Mouse (Mus musculus) limb, embryonic 13.5 days (tissue): ENCODE measurements around the gene Tcte2. TPM values are rescaled to one million over a fixed set of nuclear protein-coding genes. Genes with fewer than 3 reads are reported as not detected.

ENCODE experiments used
- ATAC-seq: fragments of 200-750 bp; cut with Nextera tagmentation; 2 replicates; pipeline ENCODE4 v1.8.0; 2017; ENCODE audit warnings: low read depth, moderate number of reproducible peaks, moderate TSS enrichment; ENCODE audit not compliant: low FRiP score
- H3K27ac ChIP-seq: fragments of 300-500 bp; sonication (generic); 2 replicates; pipeline ENCODE4 v1.5.1; 2015; ENCODE audit warnings: inconsistent platforms, mild to moderate bottlenecking, moderate library complexity
- H3K27me3 ChIP-seq: fragments of 300-500 bp; sonication (generic); 2 replicates; pipeline ENCODE4 v1.6.1; 2015; ENCODE audit warnings: mild to moderate bottlenecking, inconsistent platforms
- H3K36me3 ChIP-seq: fragments of 300-500 bp; sonication (generic); 2 replicates; pipeline ENCODE4 v1.6.1; 2015; ENCODE audit warnings: inconsistent platforms, mild to moderate bottlenecking, moderate library complexity
- H3K4me1 ChIP-seq: fragments of 300-500 bp; sonication (generic); 2 replicates; pipeline ENCODE4 v1.6.1; 2015; ENCODE audit warnings: inconsistent platforms
- H3K4me2 ChIP-seq: fragments of 300-500 bp; sonication (generic); replicated peaks from 2 replicates; pipeline ENCODE4 v1.6.1; 2015; ENCODE audit warnings: inconsistent platforms, mild to moderate bottlenecking, moderate library complexity
- H3K4me3 ChIP-seq: fragments of 300-500 bp; sonication (generic); 2 replicates; pipeline ENCODE4 v1.5.1; 2015; ENCODE audit warnings: moderate library complexity, mild to moderate bottlenecking, inconsistent platforms
- H3K9ac ChIP-seq: fragments of 300-500 bp; sonication (generic); 2 replicates; pipeline ENCODE4 v1.6.1; 2015; ENCODE audit warnings: mild to moderate bottlenecking, inconsistent platforms
- H3K9me3 ChIP-seq: fragments of 300-500 bp; sonication (generic); 2 replicates; pipeline ENCODE4 v1.6.1; 2016; ENCODE audit warnings: inconsistent platforms
- WGBS: fragments of 180-500 bp; shearing (Covaris S2); methylation state at CpG from one replicate; pipeline ENCODE4 v1.1.7; 2015; 5-methylcytosine and 5-hydroxymethylcytosine counted together
- polyA plus RNA-seq: library from polyadenylated mRNA; unstranded; fragments of >200 nt; fragmentation: Nextera tagmentation; extraction: Ambion mirVana; gene quantifications from 2 replicates; pipeline ENCODE4 v1.2.1, GENCODE M21; 2015

The Tcte2 gene
- polyA plus RNA-seq, 1 experiment from 2014 or later, result 5.4 TPM

GRCm38 (mm10) chr17:13695211-13695610 lies 66.4 kb downstream of the Tcte2 start:
- 94% methylated on average over 2 of the region's 2 CpGs for WGBS
- peaks cover 11% of the 10 kb centered on the region for H3K4me1 ChIP-seq

DNA sequence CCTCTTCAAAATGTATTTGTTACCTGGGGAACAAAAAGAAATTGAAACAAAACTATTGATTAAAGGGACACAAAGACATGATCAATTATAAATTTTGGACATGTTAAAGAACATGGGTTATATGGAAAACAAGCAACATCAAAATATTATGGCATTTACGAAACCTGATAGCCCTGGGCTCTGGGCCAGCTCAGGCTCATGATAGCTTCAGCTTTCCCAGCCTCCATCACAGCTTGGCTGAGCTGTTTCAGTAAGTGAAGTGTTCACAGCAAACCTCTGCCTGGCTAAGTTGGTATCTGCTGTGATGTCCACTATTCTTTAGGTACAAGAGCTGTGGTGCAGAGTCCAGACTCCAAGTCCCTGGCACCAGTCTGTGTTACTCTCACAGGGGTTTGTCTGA lies 67.4 kb downstream of the Tcte2 start:
- 0 out of 2 replicates have a peak, but pooled peaks cover 3% of the 10 kb centered on the region for H3K4me1 ChIP-seq
- H3K9ac ChIP-seq, result no peak overlapping the region
- no peaks in the 10 kb centered on the region for H3K9me3 ChIP-seq
- 87% methylated on average over 1 of the region's 1 CpGs for WGBS
- H3K36me3 ChIP-seq, result no peaks in the 10 kb centered on the region
- no peak for ATAC-seq
- H3K27me3 ChIP-seq, result no peaks in the 10 kb centered on the region
- no peak overlapping the region for H3K27ac ChIP-seq
- H3K4me2 ChIP-seq, result no peak overlapping the region
- no peak overlapping the region for H3K4me3 ChIP-seq

More at GRCm38 (mm10) chr17:13695211-13695610, 66.4 kb downstream of the Tcte2 start:
- Histone ChIP-seq H3K27me3 (no peaks in the 10 kb centered on the region), H3K27ac (no peak overlapping the region), H3K4me3 (no peak overlapping the region), H3K4me2 (no peak overlapping the region), H3K36me3 (no peaks in the 10 kb centered on the region), H3K9ac (no peak overlapping the region), H3K9me3 (no peaks in the 10 kb centered on the region)
- ATAC-seq, result no peak

- Histone ChIP-seq H3K4me1 (peaks cover 19% of the 10 kb centered on the region), H3K4me2 (no peak overlapping the region), H3K27ac (no peak overlapping the region), H3K9ac (no peak overlapping the region), H3K4me3 (no peak overlapping the region), H3K9me3 (no peaks in the 10 kb centered on the region), H3K27me3 (no peaks in the 10 kb centered on the region), H3K36me3 (no peaks in the 10 kb centered on the region)
- WGBS, result 67% methylated on average over 1 of the region's 1 CpGs
- ATAC-seq, result no peak
Observed at GRCm38 (mm10) chr17:13687656-13688055, 74.0 kb downstream of the Tcte2 start.

- WGBS, result 62% methylated on average over 4 of the region's 4 CpGs
- no peak for ATAC-seq
Observed at GRCm38 (mm10) chr17:13687086-13687485, 74.5 kb downstream of the Tcte2 start.

DNA sequence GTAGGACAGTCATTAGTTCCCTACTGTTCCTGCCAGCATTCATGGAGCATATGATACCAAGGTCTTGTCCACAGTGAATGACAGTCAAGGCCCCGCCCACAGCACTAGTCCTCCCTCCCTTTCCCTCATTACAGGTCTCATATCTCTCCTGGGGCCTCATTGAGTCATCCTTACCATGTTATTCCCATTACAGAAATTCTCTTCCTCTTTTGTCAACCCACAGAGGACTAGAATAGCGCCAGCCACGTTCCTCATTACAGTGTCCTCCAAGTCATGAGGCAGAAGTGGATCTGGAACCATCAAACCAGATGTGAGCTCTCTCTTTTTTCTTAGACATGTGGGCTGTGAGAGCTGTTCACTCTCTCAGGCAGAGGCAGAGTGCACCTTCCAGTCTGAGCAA lies 76.0 kb downstream of the Tcte2 start:
- WGBS, result 79% methylated on average over 3 of the region's 3 CpGs
- Histone ChIP-seq H3K4me2 (no peak overlapping the region), H3K27ac (no peak overlapping the region), H3K27me3 (no peaks in the 10 kb centered on the region), H3K36me3 (no peaks in the 10 kb centered on the region), H3K9ac (no peak overlapping the region), H3K4me1 (peaks cover 24% of the 10 kb centered on the region), H3K9me3 (no peaks in the 10 kb centered on the region), H3K4me3 (no peak overlapping the region)
- no peak for ATAC-seq

More at GRCm38 (mm10) chr17:13687086-13687485, 74.5 kb downstream of the Tcte2 start:
- Histone ChIP-seq H3K4me2 (no peak overlapping the region), H3K27me3 (no peaks in the 10 kb centered on the region), H3K36me3 (no peaks in the 10 kb centered on the region), H3K4me1 (peaks cover 24% of the 10 kb centered on the region), H3K4me3 (no peak overlapping the region), H3K9ac (no peak overlapping the region), H3K9me3 (no peaks in the 10 kb centered on the region), H3K27ac (no peak overlapping the region)

DNA sequence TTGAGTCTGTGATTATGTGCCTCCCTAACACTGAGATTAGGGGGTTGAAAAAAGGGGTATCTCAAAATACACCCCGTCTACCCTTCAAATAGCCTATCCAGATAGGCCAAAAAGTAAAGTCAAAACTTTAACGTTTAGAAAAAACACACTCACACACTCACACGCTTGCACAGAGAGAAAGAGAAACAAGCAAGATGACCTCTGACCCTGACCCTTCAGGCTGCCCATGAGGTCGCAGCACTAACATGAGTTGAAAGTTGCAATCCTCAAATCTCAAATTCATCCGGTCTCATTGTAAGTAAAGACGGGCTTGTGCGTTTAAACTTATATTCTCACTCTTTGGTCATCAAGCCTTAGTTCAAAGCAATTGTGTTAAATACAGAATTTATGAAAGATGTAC lies 77.4 kb downstream of the Tcte2 start:
- WGBS, result 70% methylated on average over 7 of the region's 7 CpGs
- ATAC-seq, result no peak
- no peak overlapping the region for H3K9ac ChIP-seq
- H3K36me3 ChIP-seq, result no peaks in the 10 kb centered on the region
- peaks cover 24% of the 10 kb centered on the region for H3K4me1 ChIP-seq
- no peak overlapping the region; the same call in 1 of the 2 replicates for H3K4me2 ChIP-seq
- no peaks in the 10 kb centered on the region for H3K27me3 ChIP-seq
- H3K4me3 ChIP-seq, result no peak overlapping the region
- no peaks in the 10 kb centered on the region for H3K9me3 ChIP-seq
- H3K27ac ChIP-seq, result no peak overlapping the region

DNA sequence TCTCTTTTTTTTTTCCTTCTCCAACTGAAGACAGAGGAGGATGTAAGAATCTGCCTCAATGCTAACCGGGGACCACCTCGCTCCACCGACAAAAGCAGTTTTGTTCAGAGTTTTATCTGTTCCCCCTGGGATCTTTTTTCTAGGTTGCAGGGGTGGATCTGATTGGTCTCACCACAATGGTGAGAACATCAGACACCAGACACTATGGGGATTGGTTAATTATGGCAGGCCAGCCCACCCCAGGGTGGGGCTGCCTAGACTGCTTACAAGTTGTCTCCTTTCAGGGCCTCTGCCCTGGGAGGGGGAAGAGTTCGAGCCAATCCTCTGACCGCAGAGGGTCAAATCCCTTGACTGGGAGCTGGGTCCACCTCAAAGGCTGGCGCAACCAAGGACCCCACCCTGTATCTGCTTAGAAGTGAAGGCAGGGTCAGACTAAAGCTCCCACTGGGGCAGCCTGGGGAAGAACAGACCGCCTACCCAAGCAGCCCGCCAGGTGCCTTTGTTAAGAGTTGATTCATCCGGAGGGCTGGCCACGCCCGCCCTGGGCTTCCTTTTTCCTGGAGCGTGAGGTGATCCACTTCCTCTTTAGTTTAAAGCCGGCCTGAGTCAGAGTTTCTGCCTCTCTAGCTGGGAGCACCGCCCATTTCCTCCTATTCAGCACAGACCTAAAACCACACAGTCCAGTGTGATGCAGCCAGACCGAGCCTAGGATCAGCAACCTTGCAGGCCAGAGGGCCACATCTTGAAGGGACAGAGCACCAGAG lies 78.0 kb downstream of the Tcte2 start:
- 26% methylated on average over 15 of the region's 15 CpGs for WGBS
- Histone ChIP-seq H3K36me3 (no peaks in the 10 kb centered on the region), H3K4me2 (peak overlapping the region; percentile 44), H3K9me3 (no peaks in the 10 kb centered on the region), H3K27me3 (no peaks in the 10 kb centered on the region), H3K4me3 (no peak overlapping the region), H3K9ac (no peak overlapping the region), H3K4me1 (peaks cover 24% of the 10 kb centered on the region), H3K27ac (no peak overlapping the region; the same call in 1 of the 2 replicates)
- ATAC-seq, result 0 out of 2 replicates have a peak, but pooled peaks have one; percentile 57

DNA sequence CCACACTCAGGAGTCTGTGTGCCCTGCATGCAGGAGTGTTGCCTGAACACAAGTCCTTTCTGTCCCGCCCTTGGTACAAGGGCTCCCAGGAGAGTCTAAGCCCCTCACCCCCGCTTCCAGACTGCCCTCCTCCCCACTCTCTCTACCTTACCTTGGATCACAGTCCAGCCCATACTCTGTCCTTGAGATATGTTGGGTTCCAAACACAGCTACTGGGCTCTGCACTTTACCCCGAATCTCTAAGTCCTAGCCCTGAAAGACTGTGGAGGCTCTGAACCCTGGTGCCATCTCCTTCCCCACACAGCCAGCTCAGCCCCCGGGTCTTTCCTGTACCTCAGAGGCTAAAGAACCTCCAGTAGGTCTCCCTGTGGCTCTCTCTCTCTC lies 78.6 kb downstream of the Tcte2 start:
- no peaks in the 10 kb centered on the region for H3K9me3 ChIP-seq
- H3K4me2 ChIP-seq, result peak overlapping the region; percentile 30
- H3K27ac ChIP-seq, result peak overlapping the region; percentile 55; the same call in 1 of the 2 replicates
- H3K4me3 ChIP-seq, result no peak overlapping the region; the same call in 1 of the 2 replicates
- no peaks in the 10 kb centered on the region for H3K36me3 ChIP-seq
- WGBS, result 35% methylated on average over 4 of the region's 4 CpGs
- H3K9ac ChIP-seq, result peak overlapping the region; percentile 25; the same call in 1 of the 2 replicates
- ATAC-seq, result no peak
- peaks cover 24% of the 10 kb centered on the region for H3K4me1 ChIP-seq
- no peaks in the 10 kb centered on the region for H3K27me3 ChIP-seq

- Histone ChIP-seq H3K27me3 (no peaks in the 10 kb centered on the region), H3K4me1 (peaks cover 22% of the 10 kb centered on the region), H3K9ac (peak overlapping the region; percentile 25; the same call in 1 of the 2 replicates), H3K36me3 (no peaks in the 10 kb centered on the region), H3K4me2 (peak overlapping the region; percentile 30), H3K9me3 (no peaks in the 10 kb centered on the region), H3K4me3 (no peak overlapping the region; the same call in 1 of the 2 replicates), H3K27ac (peak overlapping the region; percentile 55; the same call in 1 of the 2 replicates)
- WGBS, result 63% methylated on average over 9 of the region's 9 CpGs
- ATAC-seq, result no peak
Observed at GRCm38 (mm10) chr17:13682378-13683026, 79.1 kb downstream of the Tcte2 start.

GRCm38 (mm10) chr17:13681686-13682085 lies 79.9 kb downstream of the Tcte2 start:
- Histone ChIP-seq H3K36me3 (no peaks in the 10 kb centered on the region), H3K4me1 (peaks cover 19% of the 10 kb centered on the region), H3K9me3 (no peaks in the 10 kb centered on the region), H3K27me3 (no peaks in the 10 kb centered on the region), H3K4me2 (no peak overlapping the region), H3K27ac (no peak overlapping the region), H3K4me3 (no peak overlapping the region), H3K9ac (no peak overlapping the region)
- WGBS, result 90% methylated on average over 4 of the region's 6 CpGs
- no peak for ATAC-seq

DNA sequence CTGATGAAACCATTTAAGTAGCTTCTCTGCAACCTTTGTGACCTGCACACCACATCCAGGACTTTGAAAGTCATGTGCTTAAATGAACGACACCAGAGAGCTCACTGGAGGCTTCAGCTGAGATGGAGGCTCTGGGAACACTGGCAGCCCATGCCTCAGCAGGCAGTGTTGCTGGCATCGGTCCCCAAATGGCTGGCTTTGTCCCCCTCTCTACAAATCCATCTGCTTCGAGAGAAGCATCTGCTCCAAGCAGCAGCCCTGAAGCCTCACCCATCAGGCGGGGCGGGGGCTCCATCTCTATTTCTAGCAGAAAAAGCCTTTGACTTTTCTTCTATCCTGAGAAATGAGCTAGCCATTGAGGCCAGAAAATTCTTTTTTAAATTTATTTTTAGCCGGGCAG lies 80.5 kb downstream of the Tcte2 start:
- Histone ChIP-seq H3K9ac (no peak overlapping the region), H3K9me3 (no peaks in the 10 kb centered on the region), H3K27me3 (no peaks in the 10 kb centered on the region), H3K4me1 (peaks cover 19% of the 10 kb centered on the region), H3K36me3 (no peaks in the 10 kb centered on the region), H3K27ac (no peak overlapping the region), H3K4me3 (no peak overlapping the region), H3K4me2 (no peak overlapping the region)
- ATAC-seq, result no peak
- 90% methylated on average over 6 of the region's 6 CpGs for WGBS

- H3K27me3 ChIP-seq, result no peaks in the 10 kb centered on the region
- peaks cover 19% of the 10 kb centered on the region for H3K4me1 ChIP-seq
- H3K36me3 ChIP-seq, result no peaks in the 10 kb centered on the region
- H3K4me2 ChIP-seq, result no peak overlapping the region
- H3K4me3 ChIP-seq, result no peak overlapping the region
- no peak for ATAC-seq
- WGBS, result 77% methylated on average over 4 of the region's 4 CpGs
- H3K27ac ChIP-seq, result no peak overlapping the region
- H3K9me3 ChIP-seq, result no peaks in the 10 kb centered on the region
- no peak overlapping the region for H3K9ac ChIP-seq
Observed at GRCm38 (mm10) chr17:13680318-13680717, 81.3 kb downstream of the Tcte2 start.
